Mouse (Mus musculus) lung, adult 2 months (tissue): ENCODE measurements around the gene Knl1.

Experiments used
- CTCF ChIP-seq: fragments of 200-500 bp; IDR thresholded peaks from 2 replicates; pipeline ENCODE4 v1.5.1; 2011; ENCODE audit warnings: mild to moderate bottlenecking, low read length, control low read depth; ENCODE audit not compliant: insufficient read depth
- POLR2A ChIP-seq: fragments of 200-500 bp; IDR thresholded peaks from 2 replicates; pipeline ENCODE4 v1.6.1; 2011; ENCODE audit warnings: low read depth, mild to moderate bottlenecking, control low read depth, low read length, borderline replicate concordance; ENCODE audit errors: extremely low read depth

DNA sequence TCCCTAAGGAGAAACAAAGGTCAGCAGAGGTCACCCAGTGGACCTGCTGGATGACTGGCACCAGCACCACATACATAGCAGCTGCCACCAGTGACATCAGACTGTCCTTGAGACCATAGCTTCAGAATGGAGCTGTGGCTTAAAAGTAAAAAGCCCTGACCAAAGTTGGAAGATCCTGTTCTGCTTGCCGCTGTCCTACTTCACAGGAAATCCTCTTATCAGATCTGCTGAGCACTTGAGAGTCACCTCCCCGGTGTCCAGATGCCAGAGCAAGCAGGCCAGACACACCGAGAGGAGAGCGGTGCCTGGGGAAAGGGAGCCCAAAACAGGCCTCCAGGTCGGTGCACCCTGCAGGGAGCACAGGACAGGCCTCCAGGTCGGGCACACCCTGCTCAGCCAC, 105.3 kb downstream of the Knl1 start:
- no peak for TF ChIP-seq CTCF
- TF ChIP-seq POLR2A, result no peak
